Mouse (Mus musculus): ENCODE results near the gene Rad51d.
"Not testable (repeated sequence)": the region's sequence is repeated elsewhere in the genome, so short reads cannot be mapped to it uniquely, and the experiment has no call there.

The Rad51d gene

DNA sequence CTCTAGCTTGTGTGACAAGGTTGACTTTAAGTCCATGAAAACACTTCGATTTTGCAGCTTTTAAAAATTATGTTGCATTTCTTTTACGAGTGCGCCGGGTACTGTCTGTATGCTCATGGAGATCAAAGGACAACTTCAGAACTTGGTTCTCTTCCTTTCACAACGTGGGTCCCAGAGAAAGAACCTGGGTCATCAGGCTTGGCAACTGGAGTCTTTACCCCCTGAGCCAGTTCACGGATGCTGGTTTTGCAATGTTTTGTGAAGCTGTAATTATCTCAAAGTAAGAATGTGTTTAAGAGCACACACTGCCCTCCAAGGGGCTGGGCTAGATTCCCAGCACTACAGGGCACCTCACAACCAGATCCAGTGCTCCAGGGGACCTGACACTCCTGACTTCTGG lies 36.3 kb downstream of the Rad51d start:
- DNase-seq = no peak

DNA sequence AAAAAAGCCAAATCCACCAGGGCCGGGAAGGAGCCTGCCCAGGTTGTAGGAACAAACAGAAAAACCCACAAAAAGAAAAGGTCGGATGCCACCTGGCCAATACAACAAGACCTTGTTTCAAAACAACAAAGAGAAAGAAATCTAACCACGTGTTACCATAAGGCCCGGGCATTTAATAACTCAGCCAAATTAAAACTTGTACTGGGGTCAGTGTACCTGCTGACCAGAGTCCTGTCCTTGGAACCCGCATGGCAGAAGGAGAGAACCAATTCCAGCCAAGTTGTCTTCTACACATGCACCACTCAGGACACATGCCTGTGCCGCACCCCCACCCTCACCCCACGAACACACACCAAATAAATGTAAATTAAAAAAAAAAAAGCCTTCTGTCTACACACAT lies 37.5 kb downstream of the Rad51d start:
- no peak for DNase-seq

DNA sequence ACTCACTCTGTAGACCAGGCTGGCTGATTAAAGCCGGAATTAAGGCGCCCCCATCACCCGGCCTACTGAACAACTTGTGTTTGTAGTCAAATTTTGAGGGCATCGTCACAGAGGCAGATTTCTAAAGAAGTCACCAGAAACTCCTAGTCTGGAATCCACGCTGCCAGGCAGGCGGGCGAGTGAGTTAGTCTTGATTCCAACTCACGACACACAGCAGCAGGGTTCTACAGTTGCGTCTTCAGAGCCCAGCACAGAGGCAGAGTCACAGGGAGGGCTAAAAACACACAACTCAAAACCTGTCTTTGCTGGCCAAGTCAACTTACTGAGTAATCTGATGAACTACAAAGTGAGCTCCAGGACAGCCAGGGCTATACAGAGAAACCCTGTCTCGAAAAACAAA lies 37.9 kb downstream of the Rad51d start:
- DNase-seq = no peak

DNA sequence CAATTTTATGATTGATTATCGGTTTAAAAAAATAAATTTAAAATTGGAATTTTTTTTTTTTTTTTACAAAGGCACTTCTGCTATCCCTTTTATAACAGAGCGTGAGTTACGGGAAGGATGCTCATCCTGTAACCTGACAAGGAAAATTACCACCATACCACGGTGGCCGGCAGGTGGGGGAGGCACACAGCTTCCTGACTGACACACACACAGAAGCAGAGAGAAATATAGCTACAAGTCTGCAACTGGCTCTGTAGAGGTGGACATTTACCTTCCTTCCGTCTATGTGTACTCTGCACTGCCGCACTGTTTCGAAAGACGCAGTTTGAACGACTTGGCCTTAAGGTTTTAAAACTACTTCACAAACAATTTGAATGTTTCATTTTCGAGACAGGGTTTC lies 38.3 kb downstream of the Rad51d start:
- no peak for DNase-seq

DNA sequence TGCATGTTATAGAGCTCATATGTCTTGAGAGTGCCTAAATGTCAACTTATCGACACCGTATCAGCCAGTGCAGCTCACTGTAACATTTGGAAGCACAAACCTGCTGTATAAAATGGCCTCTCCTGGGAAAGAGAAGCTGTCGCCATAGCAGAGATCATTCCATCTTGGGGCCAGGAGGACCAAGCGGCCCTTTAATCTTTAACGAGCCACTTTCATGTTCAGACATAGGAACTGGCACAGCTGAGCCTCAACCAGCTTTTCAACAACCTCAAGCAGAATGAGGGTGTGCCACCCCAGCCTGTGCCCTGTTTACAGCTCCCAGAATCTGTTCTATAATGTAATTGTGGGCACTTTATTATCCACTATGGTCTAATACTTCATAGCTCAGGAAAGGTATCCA lies 40.2 kb downstream of the Rad51d start:
- no peak for DNase-seq

DNA sequence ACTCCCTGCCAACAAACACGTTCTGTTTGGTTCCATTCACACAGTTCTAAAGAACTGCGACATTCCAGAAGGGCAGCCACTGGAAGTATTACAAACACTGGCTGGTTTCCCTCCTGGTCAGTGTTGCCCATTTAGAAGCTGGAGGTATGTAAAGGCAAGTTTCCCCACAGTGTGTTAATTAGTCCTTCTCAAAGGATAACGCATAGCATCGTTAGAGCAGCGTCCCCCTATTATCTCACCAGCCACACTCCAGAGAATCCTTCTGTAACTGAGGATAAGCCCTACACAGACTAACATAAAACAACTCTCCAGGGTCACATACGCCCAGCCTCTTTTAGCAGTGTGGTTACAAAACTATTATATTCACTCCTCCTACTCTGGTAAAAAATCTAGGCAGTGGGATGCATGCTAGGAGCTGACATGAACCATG lies 42.8 kb downstream of the Rad51d start:
- no peak for DNase-seq

DNA sequence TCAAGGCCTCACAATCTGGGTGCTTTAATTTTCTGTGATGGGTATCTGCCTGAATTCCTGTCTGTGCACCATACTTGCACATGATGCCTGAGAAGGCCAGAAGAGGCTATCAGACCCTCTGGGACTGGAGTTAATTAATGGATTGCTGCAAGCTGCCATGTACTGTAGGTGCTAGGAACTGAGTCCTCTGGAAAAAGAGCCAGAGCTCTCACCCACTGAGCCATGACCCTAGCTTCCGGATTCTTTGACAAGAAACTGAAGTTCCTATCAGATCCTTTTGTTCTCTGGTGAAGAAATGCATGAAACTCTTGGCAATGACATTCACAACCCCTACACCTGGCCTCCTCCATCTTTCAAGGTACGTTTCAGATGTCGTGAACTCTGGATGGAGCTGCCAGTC lies 43.5 kb downstream of the Rad51d start:
- DNase-seq = no peak

DNA sequence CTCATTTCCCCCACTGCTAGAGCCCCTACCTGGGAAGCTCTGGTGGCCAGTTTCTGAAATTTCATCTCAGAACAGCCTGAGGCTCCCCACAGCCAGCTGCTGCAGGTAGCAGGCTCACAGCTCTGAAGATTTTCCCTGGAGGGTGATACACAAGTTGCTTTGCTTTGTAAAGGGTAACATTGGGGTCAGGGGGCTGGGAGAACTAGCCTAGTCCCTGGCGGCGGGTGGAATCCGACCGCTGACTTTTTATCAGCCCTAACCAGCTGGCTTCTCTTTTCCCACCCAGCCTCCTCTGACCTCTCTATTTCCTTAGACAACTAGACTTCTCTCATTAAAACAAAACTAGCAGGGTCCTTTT lies 44.4 kb downstream of the Rad51d start:
- no peak for DNase-seq

DNA sequence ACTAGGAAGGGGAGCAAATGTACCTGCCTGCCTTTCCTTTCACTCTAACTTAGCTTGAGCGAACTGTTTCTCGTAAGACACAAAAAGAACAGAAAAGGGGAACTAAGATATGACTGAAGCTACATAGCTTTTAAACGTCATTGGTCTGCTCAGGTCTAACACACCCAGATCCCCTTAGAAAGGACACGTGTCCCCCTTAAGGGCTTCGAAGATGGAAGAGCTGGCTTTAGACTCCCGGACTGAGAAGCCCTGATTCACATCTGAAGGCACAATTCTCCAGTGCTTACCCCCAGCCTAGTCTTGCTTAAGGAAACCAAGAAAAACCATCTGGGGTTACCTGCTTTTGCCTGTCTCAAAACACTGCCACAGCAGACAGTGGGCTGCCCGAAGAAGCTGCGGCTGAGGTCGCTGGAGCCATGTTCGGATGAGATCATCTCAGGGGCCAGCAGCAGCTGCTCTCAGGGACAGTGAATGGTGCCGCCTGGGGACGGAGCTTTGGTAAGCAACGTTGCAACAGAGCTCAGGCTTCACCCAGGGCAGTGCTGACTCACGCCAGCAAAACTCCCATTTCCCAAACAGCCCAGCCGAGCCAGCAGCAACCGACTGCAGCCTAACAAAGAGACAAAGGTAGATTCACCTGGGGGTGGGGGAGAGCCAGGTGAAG lies 44.9 kb downstream of the Rad51d start:
- DNase-seq = peak; percentile 29

DNA sequence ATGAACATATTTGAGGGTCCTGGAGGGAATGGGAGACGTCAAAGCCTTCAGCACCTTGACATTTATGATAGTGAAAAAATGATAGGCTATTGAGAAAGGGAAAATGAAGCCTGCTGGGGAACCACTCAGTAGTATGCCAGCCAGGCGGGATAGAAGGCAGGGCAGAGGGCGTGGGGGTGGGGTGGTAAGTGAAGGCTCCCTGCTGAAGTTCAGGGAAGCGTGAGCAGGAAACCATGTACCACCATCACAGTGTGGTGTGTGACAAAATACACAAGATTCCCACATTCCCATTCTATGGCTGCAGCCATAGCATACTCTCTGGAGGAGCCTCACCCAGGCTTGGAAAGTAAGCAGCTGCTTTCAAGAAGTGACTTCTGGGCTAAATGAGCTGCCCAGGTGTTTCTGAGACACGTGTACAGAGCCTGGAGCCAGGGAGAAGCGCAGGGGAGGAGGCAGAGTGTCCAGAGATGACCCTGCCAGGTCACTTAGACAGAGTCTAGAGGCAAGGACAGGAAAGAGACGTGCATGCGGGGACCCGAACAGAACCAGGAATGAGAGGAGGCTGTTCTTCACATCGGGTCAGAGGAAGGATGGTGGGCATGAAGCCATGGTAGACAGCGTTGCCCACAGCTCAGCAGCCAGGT lies 45.5 kb downstream of the Rad51d start:
- no peak for DNase-seq

DNA sequence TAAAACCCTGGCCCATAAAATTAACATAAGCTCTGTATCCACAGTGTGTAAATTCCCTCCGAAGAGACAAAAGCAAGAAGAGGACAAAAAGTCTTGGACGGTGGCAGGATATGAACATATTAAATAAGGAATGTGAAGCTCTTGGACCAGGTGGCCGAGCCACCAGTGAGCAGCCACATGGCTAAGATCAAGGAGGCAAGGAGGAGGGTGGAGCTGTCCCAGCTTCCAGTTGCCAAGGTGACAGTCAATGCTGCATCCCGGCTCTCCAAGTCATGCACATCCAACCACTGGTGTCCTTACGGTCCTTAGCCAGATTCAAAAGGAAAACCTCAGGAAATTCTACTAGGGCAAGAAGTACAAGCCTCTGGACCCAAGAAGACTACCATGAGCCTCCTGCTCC lies 51.9 kb downstream of the Rad51d start:
- no peak for DNase-seq

DNA sequence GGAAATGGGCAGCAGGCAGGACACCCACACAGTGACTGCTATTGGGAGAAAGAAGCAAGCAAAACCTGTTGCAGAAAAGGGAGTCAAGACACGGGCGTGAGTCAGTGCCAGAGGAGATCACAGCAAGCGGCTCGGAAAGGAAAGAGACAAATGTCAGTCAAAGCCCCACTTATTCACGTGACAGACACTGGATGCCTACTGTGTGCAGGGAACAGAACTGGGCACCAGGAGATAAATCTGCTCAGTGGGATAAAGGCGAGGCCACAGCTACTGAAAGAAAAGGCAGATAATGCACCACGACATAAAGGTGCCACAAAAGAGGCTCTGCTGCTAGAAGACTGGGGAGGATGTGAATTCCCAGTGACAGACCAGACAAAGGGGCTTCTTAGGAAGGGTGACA lies 52.6 kb downstream of the Rad51d start:
- no peak for DNase-seq

DNA sequence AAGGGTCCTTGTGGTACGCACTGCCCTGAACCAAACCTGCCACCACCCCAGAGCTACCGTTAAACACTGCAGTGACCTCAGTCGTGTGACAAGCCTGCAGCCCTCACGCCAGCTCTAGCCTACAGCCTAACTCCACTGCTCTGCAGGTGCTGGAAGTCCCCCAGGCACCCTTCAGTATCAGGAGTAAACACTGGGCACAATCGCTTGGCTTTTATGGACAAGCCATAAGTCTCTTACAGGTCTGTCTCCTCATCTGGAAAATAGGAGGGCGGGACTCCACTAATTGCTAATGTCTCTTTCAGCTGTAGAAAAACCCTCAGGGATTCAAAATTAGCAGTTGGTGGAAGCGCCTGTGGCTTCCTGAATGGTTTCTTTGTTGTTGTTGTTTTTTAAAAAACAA lies 53.2 kb downstream of the Rad51d start:
- DNase-seq = no peak

DNA sequence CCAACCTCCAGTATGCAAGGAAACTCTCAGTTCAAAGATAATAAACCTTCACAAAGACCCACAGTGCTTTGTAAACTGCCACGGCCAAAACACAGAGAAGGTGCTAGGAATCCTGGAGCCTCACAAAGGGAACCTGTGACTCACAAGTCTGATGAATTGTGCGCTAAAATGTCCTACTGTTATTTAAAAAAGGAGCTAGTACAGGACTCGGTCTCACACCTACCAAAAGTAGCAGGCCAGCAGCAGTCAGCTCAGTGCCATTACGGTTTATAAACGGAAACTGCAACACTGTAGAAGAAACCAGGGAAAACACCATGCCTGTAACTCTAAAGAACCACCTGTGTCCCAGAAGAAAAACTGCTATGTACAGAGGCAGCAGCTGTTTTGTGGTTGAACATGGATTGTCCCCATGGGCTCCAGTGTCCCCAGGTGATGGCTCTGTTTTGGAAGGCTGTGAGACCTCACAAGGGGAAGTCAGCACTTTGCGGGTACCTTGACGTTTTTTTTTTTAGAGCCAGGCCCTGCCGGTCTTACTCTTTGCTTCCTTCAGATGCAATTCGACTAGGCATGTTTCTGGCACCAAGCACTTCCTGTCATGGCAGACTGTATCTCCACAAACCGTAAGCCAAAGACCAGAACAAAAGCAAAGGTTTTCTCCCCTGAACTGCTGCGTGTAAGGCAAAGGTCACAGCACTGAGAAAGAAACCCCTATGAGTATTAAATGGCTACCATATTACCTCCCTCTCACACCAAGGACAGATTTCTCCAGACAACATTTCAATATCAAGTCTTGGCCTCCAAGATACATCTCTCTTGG lies 54.6 kb downstream of the Rad51d start:
- no peak for DNase-seq

DNA sequence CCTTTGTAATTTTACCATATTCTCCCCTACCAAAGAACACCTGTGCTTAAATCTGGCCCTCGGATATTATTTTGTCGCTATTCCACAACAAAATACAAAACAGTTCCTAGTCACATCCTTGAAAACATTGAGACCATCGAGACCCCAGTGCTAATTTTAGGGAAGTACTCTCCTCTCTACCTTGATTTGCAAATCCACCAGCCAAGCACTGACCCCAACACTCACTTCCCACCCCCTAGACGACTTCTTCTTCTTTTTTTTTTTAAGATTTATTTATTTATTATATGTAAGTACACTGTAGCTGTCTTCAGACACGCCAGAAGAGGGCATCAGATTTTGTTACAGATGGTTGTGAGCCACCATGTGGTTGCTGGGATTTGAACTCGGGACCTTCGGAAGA lies 56.1 kb downstream of the Rad51d start:
- not testable (repeated sequence) for DNase-seq

DNA sequence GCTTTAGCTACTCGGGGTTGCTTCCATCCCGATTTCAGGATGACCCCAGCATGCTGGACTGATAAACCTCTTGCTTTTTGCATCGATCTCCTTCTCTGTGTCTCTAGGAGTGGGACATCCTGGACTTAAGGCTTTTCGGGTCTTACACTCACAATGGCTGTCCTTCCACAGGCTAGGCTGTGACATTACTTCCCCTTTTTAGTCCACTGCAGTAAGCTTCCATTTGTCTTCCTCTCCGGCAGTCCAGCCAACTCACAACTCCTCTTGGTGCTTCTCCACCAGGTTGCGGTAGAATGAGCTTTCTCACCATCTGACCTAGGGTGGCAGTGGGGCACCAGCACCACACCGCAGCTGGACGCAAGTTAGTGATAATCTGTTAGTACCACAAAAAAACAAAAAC lies 56.5 kb downstream of the Rad51d start:
- no peak for DNase-seq

DNA sequence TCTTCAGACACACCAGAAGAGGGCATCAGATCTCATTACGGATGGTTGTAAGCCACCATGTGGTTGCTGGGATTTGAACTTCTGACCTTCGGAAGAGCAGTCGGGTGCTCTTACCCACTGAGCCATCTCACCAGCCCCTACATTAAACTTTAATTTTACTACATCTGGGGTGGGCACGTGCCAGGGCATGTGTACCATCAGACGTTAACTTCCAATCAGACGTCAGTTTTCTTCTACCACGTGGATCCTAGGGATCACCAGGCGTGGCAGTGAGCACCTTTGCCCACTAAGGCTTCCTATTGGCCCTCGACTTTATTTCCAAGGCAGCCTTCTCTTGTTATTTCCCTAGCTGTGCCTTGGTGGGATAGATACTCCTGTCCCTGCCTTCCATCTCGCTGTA lies 58.0 kb downstream of the Rad51d start:
- DNase-seq = not testable (repeated sequence)

DNA sequence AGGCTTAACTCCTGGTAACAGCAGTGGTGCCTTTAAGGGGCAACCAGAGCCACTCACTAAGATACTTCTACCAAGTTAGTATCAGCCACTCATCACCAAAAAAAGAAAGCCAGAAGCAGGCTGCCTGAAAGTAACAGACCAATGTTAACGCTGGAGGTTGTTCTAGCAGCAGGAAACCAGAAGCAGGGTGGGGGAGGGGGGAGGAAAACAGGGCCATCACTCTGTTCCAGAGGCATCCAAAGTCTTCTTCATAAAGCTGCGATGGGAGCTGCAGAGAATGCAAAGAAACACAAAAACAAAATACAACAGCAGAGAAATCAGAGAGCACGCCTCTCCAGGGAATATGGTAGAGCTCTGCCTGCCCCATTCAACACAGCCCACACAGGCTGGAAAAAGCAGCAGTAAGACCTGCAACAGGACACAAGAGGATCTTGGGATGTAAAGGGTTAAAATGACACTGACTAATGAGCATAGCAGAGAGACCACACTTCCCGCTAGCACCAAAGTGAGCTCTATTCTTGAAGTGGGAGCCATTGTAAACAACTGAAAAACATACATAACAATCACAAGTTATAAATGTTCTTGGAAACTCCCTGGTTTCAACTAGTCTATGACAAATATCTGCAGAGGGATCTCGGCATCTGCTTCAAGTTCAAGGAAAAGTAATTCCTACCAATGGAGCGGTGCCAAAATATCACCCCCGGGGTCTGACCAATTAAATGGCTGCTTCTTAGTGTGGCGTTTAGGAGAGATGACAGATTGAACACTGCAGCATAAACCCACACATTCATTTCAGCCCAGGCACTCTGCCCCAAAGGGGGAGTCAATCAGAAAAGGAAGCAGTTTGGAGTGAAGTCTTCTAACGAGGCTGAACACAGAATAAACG lies 59.2 kb downstream of the Rad51d start:
- no peak for DNase-seq

DNA sequence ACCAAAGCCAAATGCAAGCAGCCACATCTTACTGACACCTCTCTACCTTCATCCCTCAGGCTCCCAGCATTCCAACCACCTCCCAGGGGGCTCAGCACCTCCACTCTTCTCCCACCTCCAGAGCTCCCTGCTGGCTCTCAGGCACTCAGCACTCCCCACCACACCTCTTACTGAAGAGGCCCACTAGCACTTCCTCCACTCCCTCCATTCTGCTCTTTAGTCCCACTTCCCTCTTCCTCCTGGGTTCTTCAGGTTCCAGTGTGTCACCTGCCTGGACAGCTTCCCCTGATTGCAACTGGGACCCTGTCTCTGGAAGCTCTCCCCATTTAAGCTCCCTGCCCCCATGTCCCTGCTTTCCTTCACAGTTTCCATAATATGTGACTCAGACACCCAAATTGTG lies 63.6 kb downstream of the Rad51d start:
- DNase-seq = no peak

Data from cerebellum, adult 11-12 months (tissue).